Mouse (Mus musculus) lung, embryonic 15.5 days (tissue): ENCODE measurements around the gene Xpc. TPM values are rescaled to one million over a fixed set of nuclear protein-coding genes. Genes with fewer than 3 reads are reported as not detected.
A peak's percentile ranks its signal among the peaks of the same experiment; 100 is the strongest.

Source experiments
- ATAC-seq: fragments of 200-750 bp; cut with Nextera tagmentation; 2 replicates; pipeline ENCODE4 v1.8.0; 2017; ENCODE audit warnings: moderate number of reproducible peaks, borderline replicate concordance; ENCODE audit not compliant: low FRiP score, low TSS enrichment; ENCODE audit errors: extremely low read depth
- H3K27ac ChIP-seq: fragments of 300-500 bp; sonication (generic); 2 replicates; pipeline ENCODE4 v1.5.1; 2015; ENCODE audit warnings: moderate library complexity, mild to moderate bottlenecking, inconsistent platforms
- H3K27me3 ChIP-seq: fragments of 300-500 bp; sonication (generic); 2 replicates; pipeline ENCODE4 v1.6.1; 2015; ENCODE audit warnings: inconsistent platforms
- H3K36me3 ChIP-seq: fragments of 300-500 bp; sonication (generic); 2 replicates; pipeline ENCODE4 v1.6.1; 2015; ENCODE audit warnings: inconsistent platforms
- H3K4me1 ChIP-seq: fragments of 300-500 bp; sonication (generic); 2 replicates; pipeline ENCODE4 v1.6.1; 2015; ENCODE audit warnings: inconsistent platforms
- H3K4me2 ChIP-seq: fragments of 300-500 bp; sonication (generic); 2 replicates; pipeline ENCODE4 v1.6.1; 2015; ENCODE audit warnings: inconsistent platforms, mild to moderate bottlenecking, moderate library complexity
- H3K4me3 ChIP-seq: fragments of 300-500 bp; sonication (generic); 2 replicates; pipeline ENCODE4 v1.5.1; 2015; ENCODE audit warnings: mild to moderate bottlenecking, inconsistent platforms
- H3K9ac ChIP-seq: fragments of 300-500 bp; sonication (generic); 2 replicates; pipeline ENCODE4 v1.6.1; 2015; ENCODE audit warnings: inconsistent platforms
- H3K9me3 ChIP-seq: fragments of 300-500 bp; sonication (generic); 2 replicates; pipeline ENCODE4 v1.6.1; 2016; ENCODE audit warnings: inconsistent platforms
- WGBS: fragments of 180-500 bp; shearing (Covaris S2); methylation state at CpG from one replicate; pipeline ENCODE4 v1.1.7; 2015; 5-methylcytosine and 5-hydroxymethylcytosine counted together
- polyA plus RNA-seq: library from polyadenylated mRNA; unstranded; fragments of >200 nt; fragmentation: Nextera tagmentation; extraction: Ambion mirVana; gene quantifications from 2 replicates; pipeline ENCODE4 v1.2.1, GENCODE M21; 2015

Xpc gene
- 16.4 and 17.2 TPM in 2 replicates for polyA plus RNA-seq

DNA sequence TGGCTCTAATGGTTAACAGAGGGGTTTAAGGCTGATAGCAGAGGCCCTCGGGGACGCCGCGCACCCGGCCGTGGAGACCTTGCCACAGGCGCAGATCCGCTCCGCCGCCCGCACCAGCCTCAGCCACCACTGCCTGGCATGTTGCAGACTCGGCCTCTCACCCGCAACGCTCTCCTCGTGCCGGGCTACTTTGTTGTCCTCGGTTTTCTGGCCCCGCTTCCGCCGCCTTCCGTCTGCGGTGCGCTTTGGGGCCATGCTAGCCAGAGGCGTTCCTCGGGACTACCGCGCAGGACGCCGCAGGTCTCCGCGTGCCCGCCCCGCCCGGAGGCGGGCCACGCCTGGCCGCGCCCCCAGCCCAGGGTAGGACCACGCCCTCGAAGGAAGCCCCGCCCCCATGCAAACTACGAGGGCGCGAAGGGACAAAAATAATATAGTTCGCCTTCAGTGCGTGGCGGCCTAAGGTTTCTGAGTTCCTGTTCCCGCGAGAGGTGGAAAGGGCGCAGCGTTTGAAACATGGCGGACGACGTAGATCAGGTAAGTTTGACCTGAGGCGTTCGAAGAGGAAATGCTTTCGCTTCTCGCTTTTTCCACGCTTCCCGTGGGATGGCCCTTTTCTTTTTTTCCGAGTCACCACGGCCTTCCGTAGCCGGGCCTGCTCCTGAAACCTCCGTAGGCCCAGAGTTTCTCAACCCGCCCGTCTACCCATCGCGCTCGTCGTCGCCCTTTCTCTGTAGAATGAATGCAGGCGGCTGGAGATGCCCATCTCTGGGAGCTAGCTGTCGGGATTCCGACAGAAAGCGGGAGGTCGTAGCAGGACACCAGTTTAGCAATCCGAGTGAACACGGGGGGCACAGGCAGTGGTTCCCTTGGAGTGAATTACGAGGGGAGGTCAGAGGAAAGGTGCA, at the start of gene Xpc, which contains the start of gene Lsm3:
Gene Xpc, minus strand, starts transcription at position 344 of the 905 bp plus-strand sequence.
Gene Lsm3, plus strand, starts transcription at position 384 of the 905 bp plus-strand sequence.
- Histone ChIP-seq H3K27me3 (no peaks in the 10 kb centered on the region), H3K36me3 (peaks cover 31% of the 10 kb centered on the region), H3K9me3 (no peaks in the 10 kb centered on the region), H3K27ac (peak within 1 kb of the TSS; percentile 13; the same call in 1 of the 2 replicates), H3K4me3 (peak within 1 kb of the TSS; percentile 62), H3K9ac (peak within 1 kb of the TSS; percentile 76), H3K4me1 (peaks cover 20% of the 10 kb centered on the region), H3K4me2 (peak within 1 kb of the TSS; percentile 67)
- under 1% methylated on average over 80 of the region's 80 CpGs for WGBS
- peak; percentile 99 for ATAC-seq

DNA sequence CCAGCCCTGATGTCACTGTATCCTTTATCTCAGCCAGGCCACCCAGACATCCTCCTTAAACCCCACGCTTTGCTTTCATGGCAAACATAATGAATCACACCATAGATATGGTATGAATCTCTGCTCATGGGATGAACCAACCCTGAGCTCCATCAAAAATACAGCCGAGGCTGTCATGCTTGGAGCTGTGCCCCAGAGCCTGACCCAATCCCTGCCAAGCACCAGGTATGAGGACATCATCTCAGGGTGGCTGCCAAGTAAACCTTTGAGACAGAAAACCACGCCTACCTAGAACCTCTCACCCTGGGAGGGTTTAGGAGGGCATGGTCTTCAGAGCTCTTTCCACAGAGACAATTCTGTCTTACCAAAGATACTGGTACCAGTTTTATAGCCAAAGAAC, 47.3 kb upstream of the Xpc start:
- no peaks in the 10 kb centered on the region for H3K27me3 ChIP-seq
- no peaks in the 10 kb centered on the region for H3K9me3 ChIP-seq
- no peak overlapping the region for H3K4me2 ChIP-seq
- no peak overlapping the region for H3K27ac ChIP-seq
- H3K4me3 ChIP-seq = no peak overlapping the region
- no peaks in the 10 kb centered on the region for H3K36me3 ChIP-seq
- ATAC-seq = no peak
- 47% methylated on average over 3 of the region's 3 CpGs for WGBS
- peaks cover 22% of the 10 kb centered on the region for H3K4me1 ChIP-seq
- H3K9ac ChIP-seq = no peak overlapping the region

DNA sequence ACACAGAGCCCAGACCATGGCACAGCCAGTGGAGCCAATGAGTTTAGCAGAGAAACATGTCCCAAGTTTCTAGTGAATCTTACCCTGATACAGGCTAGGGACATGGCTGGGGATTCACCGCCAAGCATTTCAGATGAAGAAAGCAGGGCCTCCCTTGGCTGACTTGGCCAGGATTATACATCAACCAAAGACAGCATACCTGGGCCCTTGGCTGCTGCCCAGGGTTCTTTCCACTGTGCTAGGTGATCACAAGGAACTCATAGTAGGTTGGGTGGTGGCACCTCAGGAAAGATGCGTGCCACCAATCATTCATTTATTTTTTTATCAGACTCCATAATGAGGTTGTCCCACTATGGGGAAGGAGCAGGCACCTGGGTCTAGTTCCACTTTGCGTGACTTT, 44.5 kb upstream of the Xpc start:
- Histone ChIP-seq H3K36me3 (no peaks in the 10 kb centered on the region), H3K27me3 (no peaks in the 10 kb centered on the region), H3K9me3 (no peaks in the 10 kb centered on the region), H3K4me1 (peaks cover 14% of the 10 kb centered on the region), H3K4me3 (no peak overlapping the region), H3K4me2 (no peak overlapping the region), H3K9ac (no peak overlapping the region), H3K27ac (no peak overlapping the region)
- no peak for ATAC-seq
- 97% methylated on average over 3 of the region's 3 CpGs for WGBS

DNA sequence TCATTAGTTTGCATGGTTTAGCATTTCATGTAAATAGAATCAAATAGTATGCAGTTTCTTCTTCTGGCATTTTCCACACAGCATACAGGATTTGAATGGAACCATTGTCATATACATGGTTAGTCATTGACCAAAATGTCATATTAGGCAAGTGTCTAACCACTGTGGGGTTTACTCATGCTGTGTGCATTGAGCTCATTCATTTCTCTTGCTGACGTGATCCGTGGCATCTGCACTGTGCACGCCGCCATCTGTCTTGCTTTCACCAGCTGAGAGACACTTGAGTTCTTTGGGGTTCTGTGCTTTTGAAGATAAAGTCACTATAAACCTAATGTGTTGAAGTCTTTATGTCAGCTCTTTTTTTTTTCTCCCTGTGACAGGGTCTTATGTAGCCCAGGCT, 43.7 kb upstream of the Xpc start:
- H3K9me3 ChIP-seq = no peaks in the 10 kb centered on the region
- no peak overlapping the region for H3K4me3 ChIP-seq
- H3K4me2 ChIP-seq = no peak overlapping the region
- WGBS = 57% methylated on average over 4 of the region's 4 CpGs
- no peaks in the 10 kb centered on the region for H3K36me3 ChIP-seq
- no peak for ATAC-seq
- H3K9ac ChIP-seq = no peak overlapping the region
- H3K27ac ChIP-seq = no peak overlapping the region
- no peaks in the 10 kb centered on the region for H3K27me3 ChIP-seq
- peaks cover 14% of the 10 kb centered on the region for H3K4me1 ChIP-seq

DNA sequence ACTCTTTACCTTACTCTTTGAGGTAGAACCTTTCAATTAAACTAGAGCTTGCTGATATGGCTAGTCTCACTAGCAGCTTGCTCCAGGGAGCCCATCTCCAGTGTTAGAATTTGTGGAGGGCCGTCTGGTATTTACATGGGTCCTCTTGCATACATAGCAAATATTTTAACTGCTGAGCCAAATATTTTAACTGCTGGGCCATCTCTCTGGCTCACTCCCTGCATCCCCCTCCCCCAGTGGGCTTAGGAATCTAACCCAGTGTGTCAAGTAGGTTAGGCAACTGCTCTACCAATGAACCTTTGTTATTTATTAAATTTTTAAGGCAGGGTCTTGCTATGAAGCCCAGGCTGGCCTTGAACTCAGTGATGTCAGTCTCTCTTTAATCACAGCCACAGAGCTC, 42.9 kb upstream of the Xpc start:
- Histone ChIP-seq H3K4me2 (no peak overlapping the region), H3K27ac (0 out of 2 replicates have a peak overlapping the region, but pooled peaks have one; percentile 19), H3K4me3 (no peak overlapping the region), H3K4me1 (peaks cover 14% of the 10 kb centered on the region), H3K9ac (no peak overlapping the region), H3K9me3 (no peaks in the 10 kb centered on the region), H3K36me3 (no peaks in the 10 kb centered on the region), H3K27me3 (no peaks in the 10 kb centered on the region)
- peak; percentile 19; the same call in 1 of the 2 replicates for ATAC-seq
- 27% methylated on average over 1 of the region's 1 CpGs for WGBS

DNA sequence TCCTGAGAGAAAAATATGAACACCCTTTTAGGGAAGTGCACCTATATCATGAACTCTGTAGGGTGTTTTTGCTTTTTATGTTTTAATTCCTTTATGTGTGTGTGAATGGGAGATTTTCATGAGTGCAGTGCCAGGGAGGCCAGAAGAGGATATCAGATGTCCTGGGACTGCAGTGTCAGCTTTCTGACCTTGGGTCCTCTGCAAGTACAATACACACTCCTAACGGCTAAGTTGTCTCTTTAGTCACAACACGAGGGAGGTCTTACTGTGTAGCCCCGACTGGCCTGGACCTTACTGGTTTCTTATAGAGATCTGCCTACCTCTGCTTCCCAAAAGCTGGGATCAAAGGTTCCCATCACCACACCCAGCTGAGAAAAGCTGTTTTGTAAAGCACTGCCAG, 37.0 kb upstream of the Xpc start:
- H3K27ac ChIP-seq = no peak overlapping the region
- WGBS = 45% methylated on average over 3 of the region's 3 CpGs
- no peak overlapping the region for H3K9ac ChIP-seq
- no peaks in the 10 kb centered on the region for H3K36me3 ChIP-seq
- no peaks in the 10 kb centered on the region for H3K9me3 ChIP-seq
- ATAC-seq = no peak
- peaks cover 13% of the 10 kb centered on the region; the same call in 1 of the 2 replicates for H3K4me1 ChIP-seq
- no peak overlapping the region for H3K4me2 ChIP-seq
- H3K4me3 ChIP-seq = no peak overlapping the region
- H3K27me3 ChIP-seq = no peaks in the 10 kb centered on the region

DNA sequence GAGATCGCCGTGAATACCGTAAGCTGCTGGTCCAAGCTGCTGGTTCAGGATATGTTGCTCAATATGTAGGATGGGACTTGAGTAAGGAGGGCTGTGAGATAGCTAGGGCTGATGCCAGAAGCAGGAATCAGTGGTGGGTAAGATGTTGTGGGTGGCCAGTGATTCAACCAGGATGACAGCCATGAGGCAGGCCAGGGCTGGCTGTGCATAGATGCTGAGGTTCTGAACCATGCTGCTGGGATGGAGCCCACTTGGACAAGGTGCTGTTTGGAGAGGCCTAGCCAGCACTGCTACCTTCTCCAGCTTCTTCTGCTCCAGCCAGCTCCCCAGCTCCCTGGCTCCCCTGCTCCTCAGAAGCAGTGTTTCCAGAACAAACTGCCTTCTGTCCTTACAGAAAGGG, 36.0 kb upstream of the Xpc start:
- ATAC-seq = no peak
- Histone ChIP-seq H3K4me2 (no peak overlapping the region), H3K9ac (no peak overlapping the region), H3K27ac (no peak overlapping the region), H3K36me3 (no peaks in the 10 kb centered on the region), H3K9me3 (no peaks in the 10 kb centered on the region), H3K27me3 (no peaks in the 10 kb centered on the region), H3K4me1 (peaks cover 13% of the 10 kb centered on the region; the same call in 1 of the 2 replicates), H3K4me3 (no peak overlapping the region)
- 94% methylated on average over 3 of the region's 3 CpGs for WGBS

DNA sequence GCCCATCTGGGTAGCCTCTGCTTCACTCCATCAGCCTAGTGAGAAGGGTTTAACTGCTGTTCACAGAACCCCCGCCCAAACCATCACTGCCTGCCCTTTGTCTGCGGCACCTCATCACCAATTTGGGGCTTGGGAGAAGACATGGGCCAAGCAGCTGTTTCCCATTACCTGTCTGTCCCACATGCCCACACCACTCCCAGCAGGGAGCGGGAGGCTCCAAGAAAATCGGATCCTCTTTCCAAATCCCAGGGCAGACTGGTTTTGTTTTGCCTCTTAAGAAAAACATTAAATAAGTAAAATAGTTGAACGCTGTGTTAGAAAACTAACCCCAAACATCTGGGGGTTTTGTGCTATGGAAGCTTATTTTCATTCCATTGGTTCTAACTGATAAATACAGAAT, 33.9 kb upstream of the Xpc start:
- Histone ChIP-seq H3K4me3 (no peak overlapping the region), H3K4me2 (no peak overlapping the region), H3K27ac (peak overlapping the region; percentile 70; the same call in 1 of the 2 replicates), H3K9ac (no peak overlapping the region), H3K27me3 (0 out of 2 replicates have a peak, but pooled peaks cover 4% of the 10 kb centered on the region), H3K9me3 (no peaks in the 10 kb centered on the region), H3K4me1 (peaks cover 20% of the 10 kb centered on the region), H3K36me3 (no peaks in the 10 kb centered on the region)
- WGBS = 30% methylated on average over 5 of the region's 5 CpGs
- peak; percentile 78 for ATAC-seq

DNA sequence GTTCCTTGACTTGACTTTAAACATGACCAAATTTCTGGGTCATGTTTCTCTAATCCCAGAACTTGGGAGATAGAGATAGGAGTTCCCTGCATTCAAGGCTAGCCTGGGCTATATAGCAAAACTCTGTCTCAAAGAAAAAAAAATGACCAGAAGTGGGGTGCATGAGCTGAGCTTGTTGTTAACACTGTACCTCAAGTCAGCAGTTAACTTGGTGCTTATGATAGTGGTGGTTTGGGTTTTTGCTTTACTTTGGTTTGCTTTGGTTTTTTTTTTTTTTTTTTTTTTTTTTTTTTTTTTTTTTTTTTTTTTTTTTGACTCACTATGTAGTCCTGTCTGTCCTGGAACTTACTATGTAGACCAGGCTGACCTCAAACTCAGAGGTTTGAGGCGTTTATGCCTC, 31.6 kb upstream of the Xpc start:
- Histone ChIP-seq H3K27me3 (0 out of 2 replicates have a peak, but pooled peaks cover 4% of the 10 kb centered on the region), H3K4me2 (no peak overlapping the region), H3K4me3 (no peak overlapping the region), H3K27ac (no peak overlapping the region), H3K36me3 (no peaks in the 10 kb centered on the region), H3K9me3 (no peaks in the 10 kb centered on the region), H3K9ac (no peak overlapping the region), H3K4me1 (peaks cover 20% of the 10 kb centered on the region)
- ATAC-seq = no peak
- WGBS = 52% methylated on average over 1 of the region's 1 CpGs

DNA sequence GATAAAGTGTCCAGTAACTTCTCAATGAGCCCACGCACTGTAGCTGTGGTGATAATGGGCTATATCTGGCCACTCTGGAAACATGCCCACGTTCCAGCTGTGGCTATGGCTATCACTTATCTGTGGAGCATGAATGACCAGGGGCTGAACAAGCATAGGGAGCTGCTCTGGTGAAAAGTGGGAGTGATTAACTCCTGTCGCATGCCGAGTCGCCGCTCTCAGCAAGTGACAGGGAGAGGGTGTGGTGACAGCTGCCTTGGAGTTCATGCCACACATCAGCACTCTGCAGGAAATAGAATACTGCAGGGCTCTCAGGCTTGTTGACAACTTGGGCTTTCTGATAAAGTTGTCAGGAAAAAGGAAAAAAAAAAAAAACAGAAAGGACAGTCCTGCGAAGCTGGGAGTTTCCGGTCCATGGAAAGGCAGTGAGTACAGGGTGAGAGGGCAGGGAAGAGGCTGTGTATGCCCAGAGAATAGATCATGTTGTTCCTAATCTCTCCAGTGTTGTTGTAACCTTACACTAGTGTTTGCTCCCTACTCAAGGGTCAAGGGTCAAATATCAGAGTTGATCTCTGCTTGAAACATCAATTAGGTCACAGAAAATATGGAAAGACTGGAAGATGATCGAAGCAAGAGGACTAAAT, 30.7 kb upstream of the Xpc start:
- peak; percentile 54 for ATAC-seq
- Histone ChIP-seq H3K4me1 (peaks cover 20% of the 10 kb centered on the region), H3K9me3 (no peaks in the 10 kb centered on the region), H3K9ac (no peak overlapping the region), H3K4me3 (no peak overlapping the region), H3K36me3 (no peaks in the 10 kb centered on the region), H3K27me3 (0 out of 2 replicates have a peak, but pooled peaks cover 4% of the 10 kb centered on the region), H3K4me2 (peak overlapping the region; percentile 12; the same call in 1 of the 2 replicates), H3K27ac (no peak overlapping the region)
- 15% methylated on average over 9 of the region's 9 CpGs for WGBS

DNA sequence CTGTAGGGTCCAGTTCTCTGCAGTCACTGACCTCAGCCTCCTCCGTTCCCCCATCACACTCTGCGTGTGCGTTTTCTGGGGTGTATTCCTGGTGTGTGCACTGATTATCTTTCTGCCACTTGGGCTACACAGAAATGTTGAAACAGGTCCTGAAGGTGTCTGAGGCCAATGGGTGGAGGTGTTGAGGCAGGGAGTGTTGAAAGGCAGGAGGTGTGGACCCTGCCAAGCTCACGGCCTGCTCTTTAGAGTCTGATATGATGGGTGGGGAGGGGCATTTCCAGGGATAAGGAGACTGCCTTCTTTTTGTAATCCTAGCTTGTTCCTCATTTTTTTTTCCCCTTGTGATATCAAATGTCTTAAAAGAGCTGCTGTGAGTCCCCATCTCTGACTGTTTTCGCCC, 27.4 kb upstream of the Xpc start:
- Histone ChIP-seq H3K36me3 (no peaks in the 10 kb centered on the region), H3K9ac (no peak overlapping the region), H3K4me1 (peaks cover 8% of the 10 kb centered on the region), H3K27me3 (0 out of 2 replicates have a peak, but pooled peaks cover 4% of the 10 kb centered on the region), H3K4me2 (no peak overlapping the region), H3K9me3 (no peaks in the 10 kb centered on the region), H3K4me3 (no peak overlapping the region), H3K27ac (no peak overlapping the region)
- ATAC-seq = no peak
- 65% methylated on average over 5 of the region's 5 CpGs for WGBS

DNA sequence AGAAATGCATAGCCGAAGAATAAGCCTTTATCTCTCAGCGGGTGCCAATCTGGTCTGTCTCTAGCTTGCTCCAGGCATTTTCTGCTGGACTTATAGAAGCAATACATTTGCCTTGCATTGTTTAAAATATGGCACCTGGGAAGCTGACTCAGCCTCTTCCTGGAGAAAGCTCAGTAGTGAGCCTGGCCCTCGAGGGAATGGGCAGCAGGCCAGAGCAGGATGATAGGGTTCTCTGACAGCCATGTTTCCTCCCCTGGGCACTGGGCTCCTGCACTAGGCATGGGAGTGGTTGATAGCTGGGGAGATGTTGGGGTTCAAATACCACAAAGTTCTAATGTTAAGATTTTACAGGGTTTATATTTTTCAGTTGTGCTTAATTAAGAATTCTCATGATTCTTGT, 25.6 kb upstream of the Xpc start:
- Histone ChIP-seq H3K4me2 (no peak overlapping the region), H3K9me3 (no peaks in the 10 kb centered on the region), H3K9ac (no peak overlapping the region), H3K4me3 (no peak overlapping the region), H3K27ac (no peak overlapping the region), H3K36me3 (no peaks in the 10 kb centered on the region), H3K27me3 (0 out of 2 replicates have a peak, but pooled peaks cover 4% of the 10 kb centered on the region), H3K4me1 (peaks cover 5% of the 10 kb centered on the region)
- no peak for ATAC-seq
- WGBS = 57% methylated on average over 3 of the region's 3 CpGs
